Mouse (Mus musculus): ENCODE measurements at regions not wholly inside any gene's neighbourhood (a gene's known extent, or its start where the extent isn't known, plus 50 kb on each side); places are given as distances from the start of the nearest gene placed in this dataset.

DNA sequence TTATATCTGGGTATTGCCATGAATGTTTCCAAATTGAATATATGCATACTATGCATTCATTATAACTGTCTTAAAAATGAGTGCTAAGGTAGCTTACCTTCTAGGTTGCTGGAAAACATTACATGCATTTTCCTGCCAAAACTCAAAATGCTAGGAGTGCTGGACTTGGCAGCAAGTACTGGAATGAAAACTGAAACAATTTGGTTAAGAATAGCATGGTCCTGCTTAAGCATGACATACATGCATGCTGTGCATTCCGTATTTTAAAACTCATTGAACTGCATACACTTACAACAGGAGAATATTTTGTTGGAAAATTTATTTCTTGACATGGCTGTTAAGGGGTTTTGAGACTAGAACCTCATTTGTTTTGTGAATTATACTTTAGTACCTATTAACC, 529.1 kb downstream of the Cenpc1 start:
- no peak for TF ChIP-seq CTCF (conservative IDR thresholded peaks at IDR 0.05; ENCODE audit: low read length)
- no peak for TF ChIP-seq NANOG (IDR thresholded peaks at IDR 0.05; ENCODE audit: borderline replicate concordance, low read length)
